Mouse (Mus musculus) lung, embryonic 16.5 days (tissue): ENCODE results near the gene Fam160a2. TPM values are rescaled to one million over a fixed set of nuclear protein-coding genes. Genes with fewer than 3 reads are reported as not detected.

Experiments
- ATAC-seq: fragments of 200-750 bp; cut with Nextera tagmentation; 2 replicates; pipeline ENCODE4 v1.8.0; 2017; ENCODE audit warnings: low read depth, mild to moderate bottlenecking, moderate library complexity
- H3K27ac ChIP-seq: fragments of 300-500 bp; sonication (generic); 2 replicates; pipeline ENCODE4 v1.5.1; 2014; ENCODE audit warnings: mild to moderate bottlenecking, control low read depth, low read length
- H3K27me3 ChIP-seq: fragments of 300-500 bp; sonication (generic); 2 replicates; pipeline ENCODE4 v1.6.1; 2014; ENCODE audit warnings: low read depth, low read length, mixed read lengths; ENCODE audit not compliant: control insufficient read depth, insufficient read depth
- H3K36me3 ChIP-seq: fragments of 300-500 bp; sonication (generic); 2 replicates; pipeline ENCODE4 v1.6.1; 2014; ENCODE audit warnings: low read length; ENCODE audit not compliant: control insufficient read depth, insufficient read depth
- H3K4me1 ChIP-seq: fragments of 300-500 bp; sonication (generic); replicated peaks from 2 replicates; pipeline ENCODE4 v1.6.1; 2014; ENCODE audit warnings: low read length, mixed read lengths; ENCODE audit not compliant: control insufficient read depth, insufficient read depth
- H3K4me2 ChIP-seq: fragments of 300-500 bp; sonication (generic); 2 replicates; pipeline ENCODE4 v1.6.1; 2014; ENCODE audit warnings: low read depth, low read length, control low read depth
- H3K4me3 ChIP-seq: fragments of 300-500 bp; sonication (generic); 2 replicates; pipeline ENCODE4 v1.5.1; 2014; ENCODE audit warnings: mild to moderate bottlenecking, low read length, control low read depth
- H3K9ac ChIP-seq: fragments of 300-500 bp; sonication (generic); 2 replicates; pipeline ENCODE4 v1.6.1; 2014; ENCODE audit warnings: low read length, control low read depth
- H3K9me3 ChIP-seq: fragments of 300-500 bp; sonication (generic); 2 replicates; pipeline ENCODE4 v1.6.1; 2016; ENCODE audit warnings: low read length; ENCODE audit not compliant: control insufficient read depth
- WGBS: fragments of 180-500 bp; shearing (Covaris S2); extraction: QIAGEN DNeasy Blood & Tissue Kit; methylation state at CpG from one replicate; pipeline ENCODE4 v1.1.7; 2014; 5-methylcytosine and 5-hydroxymethylcytosine counted together
- polyA plus RNA-seq: library from polyadenylated mRNA; unstranded; fragments of >200 nt; fragmentation: Nextera tagmentation; extraction: Ambion mirVana; gene quantifications from 2 replicates; pipeline ENCODE4 v1.2.1, GENCODE M21; 2015

Fam160a2 gene
- polyA plus RNA-seq, 1 experiment from 2014 or later: 39.3 TPM

DNA sequence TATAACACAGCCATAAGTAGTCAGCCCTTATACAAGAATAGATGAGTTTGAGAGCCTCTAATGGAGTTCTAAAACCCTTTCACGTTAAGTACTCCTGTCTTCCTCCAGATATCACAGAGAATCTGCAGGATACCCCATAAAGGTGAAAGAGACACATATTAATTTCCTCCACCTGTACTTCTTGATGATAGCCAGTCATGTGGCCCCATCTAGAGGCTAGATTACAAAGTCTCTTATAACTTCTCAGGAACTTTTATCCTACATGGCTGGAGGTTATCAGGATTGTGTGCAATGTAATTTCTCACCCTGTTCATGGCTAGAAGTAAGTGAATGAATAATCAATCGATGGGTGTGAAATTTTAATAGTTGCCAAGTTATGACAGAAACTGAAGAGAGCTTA is 74.6 kb downstream of the Fam160a2 start:
- no peaks in the 10 kb centered on the region for H3K36me3 ChIP-seq
- H3K9me3 ChIP-seq: no peaks in the 10 kb centered on the region
- no peak overlapping the region for H3K9ac ChIP-seq
- no peak overlapping the region for H3K27ac ChIP-seq
- WGBS: 59% methylated on average over 2 of the region's 2 CpGs
- H3K4me1 ChIP-seq: no peaks in the 10 kb centered on the region
- H3K4me2 ChIP-seq: no peak overlapping the region
- no peak for ATAC-seq
- H3K27me3 ChIP-seq: no peaks in the 10 kb centered on the region
- no peak overlapping the region for H3K4me3 ChIP-seq

Other genes starting within 250 kb of the Fam160a2 start
- gene Olfr684, start 236.4 kb downstream of the Fam160a2 start, polyA plus RNA-seq: not detected in 2 replicates
- gene Olfr685, start 214.0 kb downstream of the Fam160a2 start, polyA plus RNA-seq: not detected in 2 replicates
- gene Olfr686, start 192.6 kb downstream of the Fam160a2 start, polyA plus RNA-seq: not detected in 2 replicates
- gene Olfr688, start 112.0 kb downstream of the Fam160a2 start, polyA plus RNA-seq: not detected in 2 replicates
- gene Olfr689, start 88.9 kb downstream of the Fam160a2 start, polyA plus RNA-seq: not detected in 2 replicates
- gene Olfr690, start 66.0 kb downstream of the Fam160a2 start, polyA plus RNA-seq: not detected in 2 replicates
- gene Olfr691, start 57.8 kb downstream of the Fam160a2 start, polyA plus RNA-seq: not detected in 2 replicates
- gene Olfr692, start 31.8 kb downstream of the Fam160a2 start, polyA plus RNA-seq: not detected in 2 replicates
- gene Gm5901, start 25.0 kb downstream of the Fam160a2 start, polyA plus RNA-seq: not detected in 2 replicates
- gene Cnga4, start 4.5 kb upstream of the Fam160a2 start, polyA plus RNA-seq: not detected in 2 replicates
- 0.26 and 0.60 TPM in 2 replicates for gene Cckbr, start 25.7 kb upstream of the Fam160a2 start, polyA plus RNA-seq
- 90.2 and 97.1 TPM in 2 replicates for gene Cavin3, start 82.2 kb upstream of the Fam160a2 start, polyA plus RNA-seq
- 47.8 and 50.3 TPM in 2 replicates for gene Smpd1, start 154.3 kb upstream of the Fam160a2 start, polyA plus RNA-seq
- 46.3 and 48.0 TPM in 2 replicates for gene Apbb1, start 181.6 kb upstream of the Fam160a2 start, polyA plus RNA-seq
- gene Hpx, start 200.1 kb upstream of the Fam160a2 start, polyA plus RNA-seq: 1.0 and 4.6 TPM in 2 replicates
- 61.8 and 67.0 TPM in 2 replicates for gene Trim3, start 233.5 kb upstream of the Fam160a2 start, polyA plus RNA-seq
- 181 and 208 TPM in 2 replicates for gene Timm10b, start 240.0 kb upstream of the Fam160a2 start, polyA plus RNA-seq
- 78.0 and 81.5 TPM in 2 replicates for gene Arfip2, start 240.4 kb upstream of the Fam160a2 start, polyA plus RNA-seq
- 24.9 and 35.7 TPM in 2 replicates for gene Gm45799, start 240.5 kb upstream of the Fam160a2 start, polyA plus RNA-seq